Mouse (Mus musculus): ENCODE results near the gene B3gnt3. TPM values are rescaled to one million over a fixed set of nuclear protein-coding genes. Genes with fewer than 3 reads are reported as not detected.

Gene B3gnt3
- total and polyA plus RNA-seq, 3 experiments: 0.19 to 0.84 TPM; not detected in 1

DNA sequence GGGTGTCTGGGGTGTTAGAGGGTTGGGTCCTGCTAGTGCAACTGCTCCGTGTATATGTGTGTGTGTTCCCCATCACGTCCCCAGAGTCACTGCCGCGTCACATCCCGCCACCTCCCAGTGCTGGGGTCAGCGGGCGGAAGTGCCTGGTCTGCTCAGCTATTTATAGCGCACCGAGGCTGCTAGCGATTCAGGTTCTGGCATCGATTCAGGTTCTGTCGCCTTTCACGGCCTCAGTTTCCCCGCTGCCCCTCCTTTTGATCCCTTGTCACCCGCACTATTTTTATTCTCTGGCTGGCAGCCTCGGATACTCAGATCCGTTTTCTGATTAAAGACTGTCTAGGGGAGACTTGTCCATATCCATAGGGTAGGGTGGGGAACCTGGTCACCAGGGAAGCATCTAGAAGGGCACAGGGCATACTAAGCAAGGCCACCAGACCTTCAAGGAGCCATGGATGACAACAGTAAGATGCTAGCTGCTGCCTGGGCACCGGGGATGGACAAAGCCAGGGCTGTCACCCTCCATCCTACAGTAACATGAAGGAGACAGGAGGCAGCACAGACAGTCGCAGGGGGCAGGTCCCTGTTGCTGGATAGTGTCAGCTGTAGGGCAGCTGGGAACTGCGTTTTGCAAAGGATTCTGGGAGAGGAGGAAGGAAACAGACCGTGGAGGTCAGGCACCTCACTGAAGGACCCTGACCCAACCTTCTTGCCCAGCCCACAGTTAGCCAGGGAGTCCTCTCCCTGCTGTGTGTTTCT is 33.2 kb downstream of the B3gnt3 start:
- H3K9me3 ChIP-seq (replicated peaks; ENCODE audit: insufficient read depth, low read length): no peaks in the 10 kb centered on the region
- H3K36me3 ChIP-seq (ENCODE audit: control insufficient read depth in 1 of 2, insufficient read depth in 2 of 2, low read length in 2 of 2): no peaks in the 10 kb centered on the region
- H3K79me2 ChIP-seq (ENCODE audit: control insufficient read depth, insufficient read depth, low read length, poor library complexity): no peaks in the 10 kb centered on the region
- TF ChIP-seq E2F4 (IDR thresholded peaks at IDR 0.05; ENCODE audit: borderline replicate concordance, low read depth, low read length) (no peak), TCF12 (IDR thresholded peaks at IDR 0.05; ENCODE audit: low read depth, low read length) (peak; percentile 23; the same call in 1 of the 2 replicates), HCFC1 (IDR thresholded peaks at IDR 0.05; ENCODE audit: low read depth, low read length) (peak; percentile 67), MXI1 (IDR thresholded peaks at IDR 0.05; ENCODE audit: low read depth, low read length) (peak; percentile 29; the same call in 1 of the 2 replicates), UBTF (IDR thresholded peaks at IDR 0.05; ENCODE audit: borderline replicate concordance, insufficient read depth, low read depth, low read length) (no peak), KAT2A (conservative IDR thresholded peaks at IDR 0.05; ENCODE audit: low read depth, low read length) (no peak), MAX (IDR thresholded peaks at IDR 0.05; ENCODE audit: low read length) (no peak), MEF2A (IDR thresholded peaks at IDR 0.05; ENCODE audit: extremely low read depth, insufficient replicate concordance, low read depth, low read length, poor library complexity, severe bottlenecking) (peak; percentile 71; the same call in 1 of the 2 replicates), ELF1 (IDR thresholded peaks at IDR 0.05; ENCODE audit: low read depth, low read length) (peak; percentile 56; the same call in 1 of the 2 replicates), SIN3A (IDR thresholded peaks at IDR 0.05; ENCODE audit: low read length) (peak; percentile 51), NELFE (IDR thresholded peaks at IDR 0.05; ENCODE audit: low read depth, low read length) (peak; percentile 24; the same call in 1 of the 2 replicates), USF1 (IDR thresholded peaks at IDR 0.05; ENCODE audit: low read depth, low read length) (0 out of 2 replicates have a peak, but pooled peaks have one; percentile 5), EP300 (IDR thresholded peaks at IDR 0.05; ENCODE audit: low read depth in 1 of 2, low read length in 2 of 2) (0 out of 4 replicates have a peak, but pooled peaks of 1 of the 2 experiments have one; percentile 3), ETS1 (IDR thresholded peaks at IDR 0.05; ENCODE audit: low read depth, low read length) (peak; percentile 46; the same call in 1 of the 2 replicates)
- peak; percentile 80 for DNase-seq (ENCODE audit: low read depth, low spot score)
- H3K4me1 ChIP-seq (ENCODE audit: control insufficient read depth in 1 of 2, insufficient read depth in 2 of 2, low read length in 2 of 2): peaks cover 0 to 20% of the 10 kb centered on the region in 2 experiments; a peak in 3 of 4 replicates
- peak overlapping the region; percentile 16 for H3K9ac ChIP-seq (ENCODE audit: control insufficient read depth, low read depth, low read length, poor library complexity, severe bottlenecking)
- H3K4me3 ChIP-seq (ENCODE audit: control insufficient read depth in 1 of 2, insufficient read depth in 1 of 2, low read depth in 2 of 2, low read length in 2 of 2): peak overlapping the region; percentile 37 to 61
- H3K27ac ChIP-seq (ENCODE audit: control insufficient read depth, low read depth, low read length): no peak overlapping the region
- H3K27me3 ChIP-seq (ENCODE audit: control insufficient read depth in 1 of 2, insufficient read depth in 2 of 2, low read length in 2 of 2): no peaks in the 10 kb centered on the region

DNA sequence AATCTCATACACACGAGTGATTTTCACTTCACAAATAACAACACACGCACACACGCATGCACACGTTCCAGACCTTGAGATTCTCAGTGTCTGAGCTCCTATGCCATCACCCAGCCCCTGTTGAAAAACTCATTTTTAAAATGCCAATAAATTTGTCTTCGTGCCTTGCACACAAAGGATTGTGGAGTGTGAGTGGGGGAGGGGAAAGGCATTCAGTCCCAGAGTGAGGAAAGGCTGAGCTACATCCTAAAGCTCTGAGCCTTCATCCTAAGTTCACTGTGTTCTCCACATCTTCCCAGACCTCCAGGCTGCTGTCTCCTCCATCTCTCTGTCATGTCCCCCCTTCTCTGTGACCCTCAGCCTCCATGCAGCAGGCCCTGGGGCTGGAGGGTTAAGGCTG is 34.3 kb downstream of the B3gnt3 start:
- Histone ChIP-seq H3K9me3 (replicated peaks; ENCODE audit: insufficient read depth, low read length) (no peaks in the 10 kb centered on the region), H3K4me1 (ENCODE audit: control insufficient read depth in 1 of 2, insufficient read depth in 2 of 2, low read length in 2 of 2) (peaks cover 0 to 20% of the 10 kb centered on the region in 2 experiments; a peak in 3 of 4 replicates), H3K27ac (ENCODE audit: control insufficient read depth, low read depth, low read length) (no peak overlapping the region), H3K36me3 (ENCODE audit: control insufficient read depth in 1 of 2, insufficient read depth in 2 of 2, low read length in 2 of 2) (no peaks in the 10 kb centered on the region), H3K9ac (ENCODE audit: control insufficient read depth, low read depth, low read length, poor library complexity, severe bottlenecking) (no peak overlapping the region), H3K27me3 (ENCODE audit: control insufficient read depth in 1 of 2, insufficient read depth in 2 of 2, low read length in 2 of 2) (no peaks in the 10 kb centered on the region), H3K4me3 (ENCODE audit: control insufficient read depth in 1 of 2, insufficient read depth in 1 of 2, low read depth in 2 of 2, low read length in 2 of 2) (no peak overlapping the region), H3K79me2 (ENCODE audit: control insufficient read depth, insufficient read depth, low read length, poor library complexity) (no peaks in the 10 kb centered on the region)
- TF ChIP-seq GABPA (IDR thresholded peaks at IDR 0.05; ENCODE audit: low read depth, low read length) (no peak), HCFC1 (IDR thresholded peaks at IDR 0.05; ENCODE audit: low read depth, low read length) (no peak), POLR2A (IDR thresholded peaks at IDR 0.05; ENCODE audit: control insufficient read depth in 1 of 2, insufficient read depth in 1 of 2, low read depth in 1 of 2, low read length in 2 of 2, poor library complexity in 1 of 2) (no peak), USF2 (IDR thresholded peaks at IDR 0.05; ENCODE audit: borderline replicate concordance in 1 of 2, insufficient read depth in 1 of 2, low read depth in 1 of 2, low read length in 2 of 2) (no peak), ZC3H11A (IDR thresholded peaks at IDR 0.05; ENCODE audit: low read depth, low read length) (no peak), RAD21 (IDR thresholded peaks at IDR 0.05; ENCODE audit: low read depth, low read length) (no peak), POLR2AphosphoS2 (IDR thresholded peaks at IDR 0.05; ENCODE audit: low read length) (no peak), CHD1 (IDR thresholded peaks at IDR 0.05; ENCODE audit: low read depth, low read length) (no peak), MAZ (IDR thresholded peaks at IDR 0.05; ENCODE audit: low read depth, low read length) (no peak), ZKSCAN1 (IDR thresholded peaks at IDR 0.05; ENCODE audit: low read depth, low read length) (no peak), UBTF (IDR thresholded peaks at IDR 0.05; ENCODE audit: borderline replicate concordance, insufficient read depth, low read depth, low read length) (no peak), KAT2A (conservative IDR thresholded peaks at IDR 0.05; ENCODE audit: low read depth, low read length) (no peak), SIN3A (IDR thresholded peaks at IDR 0.05; ENCODE audit: low read length) (no peak), POLR2AphosphoS5 (IDR thresholded peaks at IDR 0.05; ENCODE audit: borderline replicate concordance, low read depth, low read length) (no peak), JUND (IDR thresholded peaks at IDR 0.05; ENCODE audit: low read depth, low read length) (no peak), ZNF384 (IDR thresholded peaks at IDR 0.05; ENCODE audit: low read depth, low read length) (no peak), ELF1 (IDR thresholded peaks at IDR 0.05; ENCODE audit: low read depth, low read length) (no peak), CTCF (IDR thresholded peaks at IDR 0.05 in 2 of 3, conservative IDR thresholded peaks at IDR 0.05 in 1 of 3; ENCODE audit: control insufficient read depth in 1 of 3, insufficient read depth in 1 of 3, low read depth in 2 of 3, low read length in 3 of 3, poor library complexity in 1 of 3, severe bottlenecking in 1 of 3) (no peak)
- DNase-seq (ENCODE audit: low read depth, low spot score): no peak
